Mouse (Mus musculus): ENCODE data around the gene Stx8.

- TF ChIP-seq POLR2A (IDR thresholded peaks at IDR 0.05; ENCODE audit: extremely low read depth, insufficient read depth, low read length): no peak
- no peak for TF ChIP-seq CTCF (IDR thresholded peaks at IDR 0.05; ENCODE audit: extremely low read depth, insufficient read depth, low read length)
Measured at GRCm38 (mm10) chr11:68044181-68044580, 78.2 kb downstream of the Stx8 start.
